Mouse (Mus musculus) myocyte (in vitro differentiated cells): ENCODE data around the gene Ptges2. TPM values are rescaled to one million over a fixed set of nuclear protein-coding genes. Genes with fewer than 3 reads are reported as not detected.

Experiments
- H3K27me3 ChIP-seq: one replicate; pipeline ENCODE4 v1.6.1; 2011; ENCODE audit not compliant: control insufficient read depth, insufficient read depth, insufficient read length
- H3K36me3 ChIP-seq: one replicate; pipeline ENCODE4 v1.6.1; 2011; ENCODE audit not compliant: control insufficient read depth, insufficient read depth
- H3K4me2 ChIP-seq: one replicate; pipeline ENCODE4 v1.6.1; 2011; ENCODE audit warnings: low read depth, control low read depth
- H3K4me3 ChIP-seq: one replicate; pipeline ENCODE4 v1.5.1; 2011; ENCODE audit warnings: mild to moderate bottlenecking, control low read depth, moderate library complexity
- H3K79me2 ChIP-seq: one replicate; pipeline ENCODE4 v1.6.1; 2011; ENCODE audit not compliant: control insufficient read depth, insufficient read depth
- H3ac ChIP-seq: one replicate; pipeline ENCODE4 v1.6.1; 2011; ENCODE audit not compliant: control insufficient read depth, insufficient read length
- CEBPB ChIP-seq: IDR thresholded peaks from 2 replicates; pipeline ENCODE4 v1.6.1; 2011; ENCODE audit warnings: mild to moderate bottlenecking, moderate library complexity; ENCODE audit not compliant: poor library complexity, insufficient read depth, severe bottlenecking
- E2F4 ChIP-seq: IDR thresholded peaks from one replicate; pipeline ENCODE4 v1.6.1; 2011; ENCODE audit warnings: mild to moderate bottlenecking, control low read depth, moderate library complexity; ENCODE audit not compliant: insufficient read depth
- MAX ChIP-seq: IDR thresholded peaks from one replicate; pipeline ENCODE4 v1.6.1; 2011; ENCODE audit warnings: low read depth, mild to moderate bottlenecking, control low read depth
- MYOD1 ChIP-seq, 3 experiments: IDR thresholded peaks; one replicate each; pipeline ENCODE4 v1.6.1; 2011; ENCODE audit warnings: control low read depth in 2 of 3, low read depth in 2 of 3, mild to moderate bottlenecking in 2 of 3, moderate library complexity in 1 of 3; ENCODE audit not compliant: insufficient read length in 2 of 3, control insufficient read depth in 1 of 3
- MYOG ChIP-seq, 3 experiments: IDR thresholded peaks; one replicate each; pipeline ENCODE4 v1.6.1; 2011; ENCODE audit warnings: control low read depth in 2 of 3, low read depth in 2 of 3, mild to moderate bottlenecking in 2 of 3; ENCODE audit not compliant: insufficient read length in 2 of 3, control insufficient read depth in 1 of 3, insufficient read depth in 1 of 3
- POLR2A ChIP-seq: IDR thresholded peaks from one replicate; pipeline ENCODE4 v1.6.1; 2011; ENCODE audit warnings: low read depth, mild to moderate bottlenecking, control low read depth, moderate library complexity; ENCODE audit not compliant: insufficient read length
- POLR2AphosphoS2 ChIP-seq: IDR thresholded peaks from one replicate; pipeline ENCODE4 v1.6.1; 2011; ENCODE audit warnings: low read depth, control low read depth; ENCODE audit not compliant: insufficient read length
- REST ChIP-seq: IDR thresholded peaks from one replicate; pipeline ENCODE4 v1.6.1; 2011; ENCODE audit warnings: mild to moderate bottlenecking, control low read depth, moderate library complexity; ENCODE audit not compliant: insufficient read depth, insufficient read length
- SRF ChIP-seq: IDR thresholded peaks from one replicate; pipeline ENCODE4 v1.6.1; 2011; ENCODE audit warnings: low read depth; ENCODE audit not compliant: control insufficient read depth, insufficient read length
- TCF12 ChIP-seq: IDR thresholded peaks from one replicate; pipeline ENCODE4 v1.6.1; 2011; ENCODE audit warnings: mild to moderate bottlenecking, control low read depth; ENCODE audit not compliant: poor library complexity, insufficient read depth, severe bottlenecking
- TCF3 ChIP-seq: IDR thresholded peaks from one replicate; pipeline ENCODE4 v1.6.1; 2011; ENCODE audit warnings: low read depth, control low read depth; ENCODE audit not compliant: insufficient read length
- USF1 ChIP-seq: IDR thresholded peaks from one replicate; pipeline ENCODE4 v1.6.1; 2011; ENCODE audit warnings: low read depth, mild to moderate bottlenecking, control low read depth, moderate library complexity
- polyA plus RNA-seq: library from polyadenylated mRNA; unstranded; fragments of >200 nt; fragmentation: generic; extraction: Trizol; gene quantifications from one replicate; pipeline ENCODE4 v1.2.1, GENCODE M21; 2012; ENCODE audit warnings: missing spikeins

Ptges2 gene
- polyA plus RNA-seq, 1 experiment: 50.6 TPM

DNA sequence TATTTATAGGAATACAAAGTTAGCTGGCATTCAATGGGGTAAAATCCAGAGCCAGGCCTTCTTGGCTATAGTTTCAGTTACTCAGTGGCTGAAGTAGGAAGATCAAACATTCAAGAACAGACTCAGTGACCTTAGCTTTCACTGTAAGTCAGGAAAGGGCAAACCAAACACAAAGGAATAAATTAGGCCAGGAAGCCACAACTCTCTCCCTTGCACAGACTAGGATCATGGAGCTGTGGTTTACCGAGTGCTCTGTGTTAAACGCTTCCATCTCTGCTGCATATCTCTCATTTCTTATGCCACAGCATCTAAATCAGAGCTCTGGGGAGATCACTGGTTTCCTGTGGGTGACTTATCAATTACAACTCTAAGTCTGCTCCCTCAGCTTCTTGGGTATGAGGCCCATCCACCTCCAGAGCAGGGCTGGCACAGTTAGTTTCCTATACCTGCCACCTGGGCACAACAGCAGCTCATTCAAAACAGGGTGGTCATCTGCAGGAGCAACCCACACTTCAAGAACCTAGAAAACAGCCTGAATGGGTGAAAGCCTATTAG, 42.0 kb downstream of the Ptges2 start:
- peak overlapping the region; percentile 37 for H3K4me2 ChIP-seq
- no peak overlapping the region for H3K4me3 ChIP-seq
- no peaks in the 10 kb centered on the region for H3K27me3 ChIP-seq
- H3ac ChIP-seq: no peak overlapping the region
- peaks cover 69% of the 10 kb centered on the region for H3K79me2 ChIP-seq
- TF ChIP-seq POLR2A (no peak), CEBPB (no peak), USF1 (no peak), E2F4 (no peak), MAX (no peak), MYOD1 (IDR thresholded peaks at IDR 0.05; ENCODE audit: control insufficient read depth in 1 of 3, insufficient read length in 2 of 3, low read depth in 2 of 3) (no peak), TCF3 (no peak), TCF12 (no peak), SRF (no peak), POLR2AphosphoS2 (no peak), REST (no peak), MYOG (IDR thresholded peaks at IDR 0.05; ENCODE audit: control insufficient read depth in 1 of 3, insufficient read depth in 1 of 3, insufficient read length in 2 of 3, low read depth in 2 of 3) (no peak)
- no peaks in the 10 kb centered on the region for H3K36me3 ChIP-seq

GRCm38 (mm10) chr2:32438733-32439132, 43.0 kb downstream of the Ptges2 start:
- H3ac ChIP-seq: no peak overlapping the region
- no peaks in the 10 kb centered on the region for H3K36me3 ChIP-seq
- H3K4me2 ChIP-seq: no peak overlapping the region
- no peak for TF ChIP-seq CEBPB
- TF ChIP-seq POLR2AphosphoS2: no peak
- TF ChIP-seq TCF12: no peak
- TF ChIP-seq REST: no peak
- no peak for TF ChIP-seq E2F4
- TF ChIP-seq MAX: no peak
- TF ChIP-seq MYOD1 (IDR thresholded peaks at IDR 0.05; ENCODE audit: control insufficient read depth in 1 of 3, insufficient read length in 2 of 3, low read depth in 2 of 3): no peak
- TF ChIP-seq POLR2A: no peak
- no peak for TF ChIP-seq MYOG (IDR thresholded peaks at IDR 0.05; ENCODE audit: control insufficient read depth in 1 of 3, insufficient read depth in 1 of 3, insufficient read length in 2 of 3, low read depth in 2 of 3)
- no peak for TF ChIP-seq SRF
- no peak for TF ChIP-seq TCF3
- TF ChIP-seq USF1: no peak
- H3K79me2 ChIP-seq: peaks cover 80% of the 10 kb centered on the region
- H3K27me3 ChIP-seq: no peaks in the 10 kb centered on the region
- H3K4me3 ChIP-seq: no peak overlapping the region

GRCm38 (mm10) chr2:32439177-32439576, 43.5 kb downstream of the Ptges2 start:
- Histone ChIP-seq H3K4me2 (no peak overlapping the region), H3K4me3 (no peak overlapping the region), H3K27me3 (no peaks in the 10 kb centered on the region), H3K36me3 (no peaks in the 10 kb centered on the region), H3ac (no peak overlapping the region), H3K79me2 (peaks cover 80% of the 10 kb centered on the region)
- no peak for TF ChIP-seq MYOG (IDR thresholded peaks at IDR 0.05; ENCODE audit: control insufficient read depth in 1 of 3, insufficient read depth in 1 of 3, insufficient read length in 2 of 3, low read depth in 2 of 3)
- no peak for TF ChIP-seq E2F4
- TF ChIP-seq REST: no peak
- no peak for TF ChIP-seq POLR2A
- TF ChIP-seq TCF3: no peak
- TF ChIP-seq MAX: no peak
- no peak for TF ChIP-seq USF1
- no peak for TF ChIP-seq TCF12
- TF ChIP-seq SRF: no peak
- no peak for TF ChIP-seq POLR2AphosphoS2
- no peak for TF ChIP-seq CEBPB
- TF ChIP-seq MYOD1 (IDR thresholded peaks at IDR 0.05; ENCODE audit: control insufficient read depth in 1 of 3, insufficient read length in 2 of 3, low read depth in 2 of 3): no peak

DNA sequence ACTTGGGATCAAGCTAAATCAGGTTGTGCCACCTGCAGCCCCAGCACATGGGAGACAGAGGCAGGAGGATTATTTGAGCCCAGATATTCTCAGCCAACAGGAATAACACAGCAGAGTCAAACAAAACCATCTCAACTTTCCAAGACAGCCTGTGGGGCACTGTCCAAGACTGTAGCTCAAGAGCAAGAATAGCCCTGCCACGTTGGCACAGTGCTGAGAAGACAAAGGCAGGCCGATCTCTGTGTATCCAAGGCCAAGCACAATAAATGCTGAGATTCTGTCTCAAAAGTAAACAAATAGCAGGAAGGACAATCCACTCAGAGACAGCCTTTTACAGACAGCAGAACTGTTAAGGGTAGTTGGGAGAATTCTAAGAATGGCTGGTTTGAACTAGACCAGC, 44.5 kb downstream of the Ptges2 start:
- Histone ChIP-seq H3K27me3 (no peaks in the 10 kb centered on the region), H3K4me3 (no peak overlapping the region), H3K4me2 (no peak overlapping the region), H3ac (no peak overlapping the region), H3K79me2 (peaks cover 70% of the 10 kb centered on the region), H3K36me3 (no peaks in the 10 kb centered on the region)
- TF ChIP-seq TCF12: no peak
- TF ChIP-seq REST: no peak
- TF ChIP-seq MYOG (IDR thresholded peaks at IDR 0.05; ENCODE audit: control insufficient read depth in 1 of 3, insufficient read depth in 1 of 3, insufficient read length in 2 of 3, low read depth in 2 of 3): no peak
- TF ChIP-seq POLR2A: no peak
- no peak for TF ChIP-seq TCF3

- Histone ChIP-seq H3K27me3 (no peaks in the 10 kb centered on the region), H3K36me3 (no peaks in the 10 kb centered on the region), H3ac (no peak overlapping the region), H3K4me2 (no peak overlapping the region), H3K79me2 (peaks cover 68% of the 10 kb centered on the region), H3K4me3 (no peak overlapping the region)
- TF ChIP-seq USF1: no peak
Observed at GRCm38 (mm10) chr2:32440632-32441031, 44.9 kb downstream of the Ptges2 start.
